Mouse (Mus musculus) myocyte (in vitro differentiated cells): ENCODE measurements at regions not wholly inside any gene's neighbourhood (a gene's known extent, or its start where the extent isn't known, plus 50 kb on each side); places are given as distances from the start of the nearest gene placed in this dataset.

Source experiments
- CEBPB ChIP-seq: IDR thresholded peaks from 2 replicates; pipeline ENCODE4 v1.6.1; 2011; ENCODE audit warnings: mild to moderate bottlenecking, moderate library complexity; ENCODE audit not compliant: poor library complexity, insufficient read depth, severe bottlenecking
- E2F4 ChIP-seq: IDR thresholded peaks from one replicate; pipeline ENCODE4 v1.6.1; 2011; ENCODE audit warnings: mild to moderate bottlenecking, control low read depth, moderate library complexity; ENCODE audit not compliant: insufficient read depth
- MAX ChIP-seq: IDR thresholded peaks from one replicate; pipeline ENCODE4 v1.6.1; 2011; ENCODE audit warnings: low read depth, mild to moderate bottlenecking, control low read depth
- MYOD1 ChIP-seq, 3 experiments: IDR thresholded peaks; one replicate each; pipeline ENCODE4 v1.6.1; 2011; ENCODE audit warnings: control low read depth in 2 of 3, low read depth in 2 of 3, mild to moderate bottlenecking in 2 of 3, moderate library complexity in 1 of 3; ENCODE audit not compliant: insufficient read length in 2 of 3, control insufficient read depth in 1 of 3
- MYOG ChIP-seq, 3 experiments: IDR thresholded peaks; one replicate each; pipeline ENCODE4 v1.6.1; 2011; ENCODE audit warnings: control low read depth in 2 of 3, low read depth in 2 of 3, mild to moderate bottlenecking in 2 of 3; ENCODE audit not compliant: insufficient read length in 2 of 3, control insufficient read depth in 1 of 3, insufficient read depth in 1 of 3
- POLR2A ChIP-seq: IDR thresholded peaks from one replicate; pipeline ENCODE4 v1.6.1; 2011; ENCODE audit warnings: low read depth, mild to moderate bottlenecking, control low read depth, moderate library complexity; ENCODE audit not compliant: insufficient read length
- POLR2AphosphoS2 ChIP-seq: IDR thresholded peaks from one replicate; pipeline ENCODE4 v1.6.1; 2011; ENCODE audit warnings: low read depth, control low read depth; ENCODE audit not compliant: insufficient read length
- REST ChIP-seq: IDR thresholded peaks from one replicate; pipeline ENCODE4 v1.6.1; 2011; ENCODE audit warnings: mild to moderate bottlenecking, control low read depth, moderate library complexity; ENCODE audit not compliant: insufficient read depth, insufficient read length
- SRF ChIP-seq: IDR thresholded peaks from one replicate; pipeline ENCODE4 v1.6.1; 2011; ENCODE audit warnings: low read depth; ENCODE audit not compliant: control insufficient read depth, insufficient read length
- TCF12 ChIP-seq: IDR thresholded peaks from one replicate; pipeline ENCODE4 v1.6.1; 2011; ENCODE audit warnings: mild to moderate bottlenecking, control low read depth; ENCODE audit not compliant: poor library complexity, insufficient read depth, severe bottlenecking
- TCF3 ChIP-seq: IDR thresholded peaks from one replicate; pipeline ENCODE4 v1.6.1; 2011; ENCODE audit warnings: low read depth, control low read depth; ENCODE audit not compliant: insufficient read length
- USF1 ChIP-seq: IDR thresholded peaks from one replicate; pipeline ENCODE4 v1.6.1; 2011; ENCODE audit warnings: low read depth, mild to moderate bottlenecking, control low read depth, moderate library complexity

DNA sequence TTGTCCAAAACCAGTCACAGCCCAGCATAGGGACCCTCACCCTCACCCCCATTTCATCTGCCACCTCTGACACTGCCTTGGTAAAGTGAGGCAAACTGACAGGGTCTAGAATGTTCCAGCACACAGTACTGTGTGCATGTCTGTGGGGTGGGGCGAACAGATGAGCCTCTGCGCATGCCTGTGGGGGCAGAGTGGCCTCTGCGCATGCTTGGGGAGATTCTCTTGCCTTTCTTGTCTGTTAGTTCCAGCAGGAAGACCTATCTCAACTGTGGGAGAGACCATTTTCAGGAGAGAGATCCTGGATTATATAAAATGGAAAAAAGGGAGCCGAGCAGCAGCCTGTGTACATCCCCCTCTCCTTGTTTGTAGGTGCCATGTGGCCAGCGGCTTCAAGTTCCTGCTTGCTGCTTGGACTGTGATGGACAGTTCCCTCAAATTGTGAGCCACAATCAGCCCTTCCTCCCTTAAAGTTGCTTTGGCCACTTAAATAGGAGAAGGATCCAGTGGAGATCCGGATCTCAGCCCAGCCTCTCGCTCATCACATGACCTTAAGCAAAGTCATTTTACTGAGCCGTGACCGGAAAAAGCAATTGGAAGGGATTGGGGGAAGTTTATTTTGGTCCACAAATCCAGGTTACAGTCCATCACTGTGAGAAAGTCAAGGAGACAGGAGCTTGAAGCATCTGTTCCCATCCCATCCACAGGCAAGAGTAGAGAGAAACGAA lies 96.9 kb downstream of the Tmem130 start:
- no peak for TF ChIP-seq POLR2A
- TF ChIP-seq POLR2AphosphoS2: no peak
- no peak for TF ChIP-seq MAX
- no peak for TF ChIP-seq TCF12
- no peak for TF ChIP-seq USF1
- no peak for TF ChIP-seq MYOG (IDR thresholded peaks at IDR 0.05; ENCODE audit: control insufficient read depth in 1 of 3, insufficient read depth in 1 of 3, insufficient read length in 2 of 3, low read depth in 2 of 3)
- no peak for TF ChIP-seq CEBPB
- no peak for TF ChIP-seq REST
- TF ChIP-seq E2F4: no peak
- no peak for TF ChIP-seq SRF
- no peak for TF ChIP-seq MYOD1 (IDR thresholded peaks at IDR 0.05; ENCODE audit: control insufficient read depth in 1 of 3, insufficient read length in 2 of 3, low read depth in 2 of 3)
- no peak for TF ChIP-seq TCF3
